Mouse (Mus musculus): ENCODE measurements at regions not wholly inside any gene's neighbourhood (a gene's known extent, or its start where the extent isn't known, plus 50 kb on each side); places are given as distances from the start of the nearest gene placed in this dataset.

- no peak for DNase-seq
These were observed 185.6 kb upstream of the Auts2 start for GRCm38 (mm10) chr5:132728689-132729189.

- no peak for DNase-seq
These were observed 181.3 kb upstream of the Auts2 start for GRCm38 (mm10) chr5:132724467-132724866.

GRCm38 (mm10) chr5:132710301-132710700 is 167.2 kb upstream of the Auts2 start:
- DNase-seq = no peak

- no peak for DNase-seq
These were observed 164.4 kb upstream of the Auts2 start for GRCm38 (mm10) chr5:132707531-132707930.

- DNase-seq = no peak
These were observed 160.4 kb upstream of the Auts2 start for GRCm38 (mm10) chr5:132703455-132704100.

GRCm38 (mm10) chr5:132702573-132702972 is 159.4 kb upstream of the Auts2 start:
- DNase-seq = no peak

GRCm38 (mm10) chr5:132690784-132691183 is 147.6 kb upstream of the Auts2 start:
- DNase-seq = no peak

- DNase-seq = no peak
These were observed 132.1 kb upstream of the Auts2 start for GRCm38 (mm10) chr5:132675261-132675660.

GRCm38 (mm10) chr5:132673599-132674305 is 130.6 kb upstream of the Auts2 start:
- DNase-seq = no peak

GRCm38 (mm10) chr5:132671496-132671895 is 128.4 kb upstream of the Auts2 start:
- no peak for DNase-seq

GRCm38 (mm10) chr5:132667316-132667715 is 124.2 kb upstream of the Auts2 start:
- no peak for DNase-seq

GRCm38 (mm10) chr5:132661266-132661665 is 118.1 kb upstream of the Auts2 start:
- no peak for DNase-seq

GRCm38 (mm10) chr5:132660036-132660435 is 116.9 kb upstream of the Auts2 start:
- DNase-seq = no peak

- no peak for DNase-seq
These were observed 111.2 kb upstream of the Auts2 start for GRCm38 (mm10) chr5:132654382-132654781.

- no peak for DNase-seq
These were observed 110.7 kb upstream of the Auts2 start for GRCm38 (mm10) chr5:132653694-132654300.

GRCm38 (mm10) chr5:132652201-132652600 is 109.1 kb upstream of the Auts2 start:
- no peak for DNase-seq

GRCm38 (mm10) chr5:132649771-132650170 is 106.6 kb upstream of the Auts2 start:
- no peak for DNase-seq

- no peak for DNase-seq
These were observed 105.6 kb upstream of the Auts2 start for GRCm38 (mm10) chr5:132648751-132649150.

GRCm38 (mm10) chr5:132644646-132645172 is 101.6 kb upstream of the Auts2 start:
- no peak for DNase-seq

- DNase-seq = no peak
These were observed 100.1 kb upstream of the Auts2 start for GRCm38 (mm10) chr5:132643270-132643669.

GRCm38 (mm10) chr5:132633198-132633884 is 90.2 kb upstream of the Auts2 start:
- DNase-seq = no peak

- no peak for DNase-seq
These were observed 78.6 kb upstream of the Auts2 start for GRCm38 (mm10) chr5:132621751-132622150.

GRCm38 (mm10) chr5:132617241-132617640 is 74.1 kb upstream of the Auts2 start:
- DNase-seq = no peak

All from kidney, adult 11 months (tissue).